Mouse (Mus musculus): ENCODE results near the gene Greb1. TPM values are rescaled to one million over a fixed set of nuclear protein-coding genes. Genes with fewer than 3 reads are reported as not detected.

Gene Greb1
- polyA plus RNA-seq, 1 experiment from 2014 or later: 8.1 TPM

DNA sequence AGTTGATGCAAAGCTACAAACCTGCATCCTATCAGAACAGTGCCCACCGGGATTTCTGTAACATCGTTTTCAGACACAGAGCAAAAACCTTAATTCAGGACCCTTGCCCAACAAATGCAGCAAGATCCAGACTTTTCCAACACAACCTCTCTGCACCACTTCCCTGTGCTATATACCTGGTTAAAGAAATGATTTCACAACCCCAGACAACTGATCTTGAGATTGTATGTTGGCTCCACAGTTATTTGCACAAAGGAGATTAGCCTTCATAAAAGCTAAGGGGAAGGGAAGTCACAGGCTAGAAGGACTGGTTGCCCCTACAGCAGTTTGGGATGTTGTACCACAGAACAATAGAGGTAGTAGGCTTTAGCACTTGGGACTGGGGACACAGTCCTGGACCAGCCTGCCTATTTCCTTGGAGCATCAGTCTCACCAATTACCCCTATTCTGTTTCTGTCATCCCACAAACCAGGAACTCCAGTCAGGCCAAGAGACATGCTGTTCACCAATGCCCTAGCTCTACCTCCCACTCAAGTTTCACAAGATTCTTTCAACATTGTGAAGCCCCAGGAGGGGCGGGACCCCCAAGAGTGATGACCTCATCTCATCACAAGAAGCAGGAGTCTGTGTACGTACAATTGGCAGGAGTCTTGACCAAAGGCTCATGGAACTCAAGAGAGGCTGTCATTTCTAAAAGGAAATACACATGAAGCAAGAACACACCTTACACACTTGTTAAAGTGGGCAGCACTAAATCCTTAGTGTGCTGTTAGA is 36.9 kb downstream of the Greb1 start:
- DNase-seq (ENCODE audit: low spot score): no peak
- H3K4me3 ChIP-seq (ENCODE audit: low read depth, low read length): no peak overlapping the region
- H3K9ac ChIP-seq (ENCODE audit: low read length): no peak overlapping the region
- H3K27me3 ChIP-seq (replicated peaks; ENCODE audit: control insufficient read depth, insufficient read depth, low read length): no peaks in the 10 kb centered on the region
- H3K4me1 ChIP-seq (replicated peaks; ENCODE audit: control insufficient read depth, insufficient read depth, low read length): no peaks in the 10 kb centered on the region
- ATAC-seq (replicated peaks; ENCODE audit: low FRiP score, low TSS enrichment, low read depth): 0 out of 2 replicates have a peak, but pooled peaks have one; percentile 19
- WGBS: 69% methylated on average over 4 of the region's 4 CpGs
- H3K36me3 ChIP-seq (ENCODE audit: control insufficient read depth, insufficient read depth, low read length): no peaks in the 10 kb centered on the region
- no peak overlapping the region for H3K4me2 ChIP-seq (ENCODE audit: low read length)
- no peak overlapping the region for H3K27ac ChIP-seq (ENCODE audit: low read depth)
- H3K9me3 ChIP-seq (ENCODE audit: control insufficient read depth, low read length): no peaks in the 10 kb centered on the region

- H3K4me3 ChIP-seq (ENCODE audit: low read depth, low read length): no peak overlapping the region
- no peaks in the 10 kb centered on the region for H3K4me1 ChIP-seq (replicated peaks; ENCODE audit: control insufficient read depth, insufficient read depth, low read length)
- no peak overlapping the region for H3K27ac ChIP-seq (ENCODE audit: low read depth)
- WGBS: 97% methylated on average over 3 of the region's 3 CpGs
- no peak for DNase-seq (ENCODE audit: low spot score)
- ATAC-seq (replicated peaks; ENCODE audit: low FRiP score, low TSS enrichment, low read depth): no peak
- H3K36me3 ChIP-seq (ENCODE audit: control insufficient read depth, insufficient read depth, low read length): no peaks in the 10 kb centered on the region
- no peak overlapping the region for H3K4me2 ChIP-seq (ENCODE audit: low read length)
- no peaks in the 10 kb centered on the region for H3K27me3 ChIP-seq (replicated peaks; ENCODE audit: control insufficient read depth, insufficient read depth, low read length)
- no peak overlapping the region for H3K9ac ChIP-seq (ENCODE audit: low read length)
- H3K9me3 ChIP-seq (ENCODE audit: control insufficient read depth, low read length): no peaks in the 10 kb centered on the region
These were observed 39.2 kb downstream of the Greb1 start for GRCm38 (mm10) chr12:16761461-16761860.

- no peak overlapping the region for H3K4me2 ChIP-seq (ENCODE audit: low read length)
- no peak overlapping the region for H3K9ac ChIP-seq (ENCODE audit: low read length)
- no peaks in the 10 kb centered on the region for H3K36me3 ChIP-seq (ENCODE audit: control insufficient read depth, insufficient read depth, low read length)
- ATAC-seq (replicated peaks; ENCODE audit: low FRiP score, low TSS enrichment, low read depth): no peak
- H3K4me3 ChIP-seq (ENCODE audit: low read depth, low read length): no peak overlapping the region
- H3K27ac ChIP-seq (ENCODE audit: low read depth): no peak overlapping the region
- no peaks in the 10 kb centered on the region for H3K9me3 ChIP-seq (ENCODE audit: control insufficient read depth, low read length)
- WGBS: 67% methylated on average over 4 of the region's 4 CpGs
- no peaks in the 10 kb centered on the region for H3K4me1 ChIP-seq (replicated peaks; ENCODE audit: control insufficient read depth, insufficient read depth, low read length)
- no peak for DNase-seq (ENCODE audit: low spot score)
- H3K27me3 ChIP-seq (replicated peaks; ENCODE audit: control insufficient read depth, insufficient read depth, low read length): no peaks in the 10 kb centered on the region
These were observed 40.4 kb downstream of the Greb1 start for GRCm38 (mm10) chr12:16760246-16760645.

DNA sequence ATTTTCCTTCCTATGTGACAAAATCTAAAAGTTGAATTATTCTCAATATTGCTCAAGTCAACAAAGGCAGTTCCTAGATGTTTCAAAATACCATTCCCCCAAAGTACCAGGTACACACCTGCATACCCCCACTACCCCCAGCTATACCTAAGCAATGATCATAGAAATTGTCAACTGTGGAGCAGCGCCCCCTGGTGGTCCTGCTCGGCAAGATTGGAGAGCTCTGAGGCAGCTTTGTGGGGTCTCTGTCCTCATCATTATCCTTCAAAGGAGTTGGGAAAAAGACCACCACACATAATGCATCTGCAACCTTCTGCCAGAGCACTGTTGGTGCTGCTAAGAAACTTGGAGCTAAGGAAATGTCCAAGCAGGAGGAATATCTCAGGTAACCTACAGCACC is 46.4 kb downstream of the Greb1 start:
- Histone ChIP-seq H3K9me3 (ENCODE audit: control insufficient read depth, low read length) (no peaks in the 10 kb centered on the region), H3K4me2 (ENCODE audit: low read length) (no peak overlapping the region), H3K36me3 (ENCODE audit: control insufficient read depth, insufficient read depth, low read length) (no peaks in the 10 kb centered on the region), H3K9ac (ENCODE audit: low read length) (no peak overlapping the region), H3K4me3 (ENCODE audit: low read depth, low read length) (no peak overlapping the region), H3K4me1 (replicated peaks; ENCODE audit: control insufficient read depth, insufficient read depth, low read length) (peaks cover 5% of the 10 kb centered on the region; the same call in 1 of the 2 replicates), H3K27ac (ENCODE audit: low read depth) (no peak overlapping the region), H3K27me3 (replicated peaks; ENCODE audit: control insufficient read depth, insufficient read depth, low read length) (no peaks in the 10 kb centered on the region)
- no peak for ATAC-seq (replicated peaks; ENCODE audit: low FRiP score, low TSS enrichment, low read depth)
- DNase-seq (ENCODE audit: low spot score): peak; percentile 86
- WGBS: 0% methylated on average over 2 of the region's 2 CpGs

DNA sequence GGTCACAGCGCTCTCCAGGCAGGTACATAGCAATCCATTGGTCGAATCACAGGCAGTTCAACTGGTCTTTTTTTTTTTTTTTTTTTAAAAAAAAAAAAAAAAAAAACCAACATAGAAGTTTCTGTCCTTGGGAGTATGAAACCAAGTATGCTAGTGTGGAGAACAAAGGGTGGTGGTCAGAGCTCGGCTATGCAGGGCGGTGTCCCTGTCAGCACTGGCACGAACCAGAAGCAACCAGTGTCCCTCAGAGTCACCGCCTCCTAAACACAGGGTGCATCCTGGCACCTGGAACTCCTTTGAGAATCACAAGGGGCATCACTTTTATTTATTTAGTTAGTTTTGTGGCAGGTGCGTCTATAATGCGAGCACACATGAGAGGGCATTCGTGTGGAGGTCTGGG is 47.1 kb downstream of the Greb1 start:
- Histone ChIP-seq H3K4me1 (replicated peaks; ENCODE audit: control insufficient read depth, insufficient read depth, low read length) (peaks cover 5% of the 10 kb centered on the region; the same call in 1 of the 2 replicates), H3K4me2 (ENCODE audit: low read length) (no peak overlapping the region), H3K27ac (ENCODE audit: low read depth) (0 out of 2 replicates have a peak overlapping the region, but pooled peaks have one; percentile 74), H3K27me3 (replicated peaks; ENCODE audit: control insufficient read depth, insufficient read depth, low read length) (no peaks in the 10 kb centered on the region), H3K9ac (ENCODE audit: low read length) (no peak overlapping the region), H3K4me3 (ENCODE audit: low read depth, low read length) (no peak overlapping the region), H3K9me3 (ENCODE audit: control insufficient read depth, low read length) (no peaks in the 10 kb centered on the region), H3K36me3 (ENCODE audit: control insufficient read depth, insufficient read depth, low read length) (no peaks in the 10 kb centered on the region)
- 65% methylated on average over 9 of the region's 9 CpGs for WGBS
- ATAC-seq (replicated peaks; ENCODE audit: low FRiP score, low TSS enrichment, low read depth) (peak; percentile 47; the same call in 1 of the 2 replicates), DNase-seq (ENCODE audit: low spot score) (peak; percentile 55)

GRCm38 (mm10) chr12:16753110-16753509 is 47.6 kb downstream of the Greb1 start:
- 20% methylated on average over 8 of the region's 8 CpGs for WGBS
- Histone ChIP-seq H3K9me3 (ENCODE audit: control insufficient read depth, low read length) (no peaks in the 10 kb centered on the region), H3K9ac (ENCODE audit: low read length) (no peak overlapping the region), H3K27ac (ENCODE audit: low read depth) (peak overlapping the region; percentile 74; the same call in 1 of the 2 replicates), H3K27me3 (replicated peaks; ENCODE audit: control insufficient read depth, insufficient read depth, low read length) (no peaks in the 10 kb centered on the region), H3K4me1 (replicated peaks; ENCODE audit: control insufficient read depth, insufficient read depth, low read length) (peaks cover 5% of the 10 kb centered on the region; the same call in 1 of the 2 replicates), H3K4me3 (ENCODE audit: low read depth, low read length) (no peak overlapping the region), H3K36me3 (ENCODE audit: control insufficient read depth, insufficient read depth, low read length) (no peaks in the 10 kb centered on the region), H3K4me2 (ENCODE audit: low read length) (peak overlapping the region; percentile 32)
- peak; percentile 64 for ATAC-seq (replicated peaks; ENCODE audit: low FRiP score, low TSS enrichment, low read depth)
- peak; percentile 72 for DNase-seq (ENCODE audit: low spot score)

DNA sequence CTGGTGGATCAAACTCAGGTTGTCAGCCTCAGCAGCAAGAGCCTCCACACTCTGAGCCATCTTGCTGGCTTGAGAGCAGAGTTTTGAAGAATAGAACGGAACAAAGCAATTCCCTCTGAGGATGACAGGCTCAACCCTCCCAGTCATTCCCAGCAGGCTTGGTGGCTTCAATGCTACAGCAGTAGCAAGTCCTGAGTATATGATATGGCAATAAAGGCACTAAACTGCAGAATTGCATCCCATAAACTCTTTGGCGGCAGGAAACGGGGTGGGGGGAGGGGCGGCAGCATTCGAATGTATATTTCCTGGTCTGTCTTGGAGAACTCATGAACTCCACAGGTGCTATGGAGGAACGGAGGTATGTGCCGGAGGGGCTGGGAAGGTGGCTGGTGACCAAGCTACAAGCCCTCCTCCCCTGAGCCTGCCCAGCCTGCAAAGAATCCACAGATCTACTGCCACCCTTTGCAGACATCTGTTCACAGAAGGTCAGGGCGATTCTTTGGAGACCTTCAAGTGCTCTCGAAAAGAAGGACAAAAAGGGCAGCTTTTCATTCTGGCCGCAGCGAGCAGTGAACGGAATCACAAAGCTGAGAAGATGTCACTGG is 48.3 kb downstream of the Greb1 start:
- Histone ChIP-seq H3K4me1 (replicated peaks; ENCODE audit: control insufficient read depth, insufficient read depth, low read length) (peaks cover 5% of the 10 kb centered on the region; the same call in 1 of the 2 replicates), H3K27ac (ENCODE audit: low read depth) (peak overlapping the region; percentile 74), H3K9ac (ENCODE audit: low read length) (no peak overlapping the region), H3K9me3 (ENCODE audit: control insufficient read depth, low read length) (no peaks in the 10 kb centered on the region), H3K27me3 (replicated peaks; ENCODE audit: control insufficient read depth, insufficient read depth, low read length) (no peaks in the 10 kb centered on the region), H3K36me3 (ENCODE audit: control insufficient read depth, insufficient read depth, low read length) (no peaks in the 10 kb centered on the region), H3K4me3 (ENCODE audit: low read depth, low read length) (no peak overlapping the region), H3K4me2 (ENCODE audit: low read length) (peak overlapping the region; percentile 32)
- DNase-seq (ENCODE audit: low spot score) (peak; percentile 79), ATAC-seq (replicated peaks; ENCODE audit: low FRiP score, low TSS enrichment, low read depth) (peak; percentile 85)
- WGBS: 36% methylated on average over 12 of the region's 12 CpGs

DNA sequence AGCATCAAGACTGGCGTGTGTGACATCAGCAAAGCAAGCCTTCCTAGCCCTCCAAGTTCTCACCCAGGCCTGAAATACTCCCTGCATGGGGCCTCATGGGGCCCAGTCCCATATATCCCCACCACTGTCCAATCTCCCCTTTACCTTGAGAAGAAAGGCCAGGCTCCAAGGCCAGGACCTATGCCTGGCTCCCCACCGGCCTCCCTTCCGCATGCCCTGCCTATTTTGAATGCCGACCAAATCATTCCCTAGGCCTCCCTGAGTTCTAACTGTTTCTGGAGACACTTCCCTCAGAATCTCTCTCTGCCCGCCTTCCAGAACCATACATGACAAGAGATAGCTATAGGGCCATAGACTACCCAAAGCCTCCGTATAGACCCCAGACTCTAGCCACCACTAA is 49.1 kb downstream of the Greb1 start:
- ATAC-seq (replicated peaks; ENCODE audit: low FRiP score, low TSS enrichment, low read depth) (no peak), DNase-seq (ENCODE audit: low spot score) (no peak)
- Histone ChIP-seq H3K27me3 (replicated peaks; ENCODE audit: control insufficient read depth, insufficient read depth, low read length) (no peaks in the 10 kb centered on the region), H3K4me2 (ENCODE audit: low read length) (no peak overlapping the region), H3K4me1 (replicated peaks; ENCODE audit: control insufficient read depth, insufficient read depth, low read length) (peaks cover 5% of the 10 kb centered on the region; the same call in 1 of the 2 replicates), H3K9me3 (ENCODE audit: control insufficient read depth, low read length) (no peaks in the 10 kb centered on the region), H3K4me3 (ENCODE audit: low read depth, low read length) (no peak overlapping the region), H3K27ac (ENCODE audit: low read depth) (no peak overlapping the region), H3K36me3 (ENCODE audit: control insufficient read depth, insufficient read depth, low read length) (no peaks in the 10 kb centered on the region), H3K9ac (ENCODE audit: low read length) (no peak overlapping the region)
- 86% methylated on average over 6 of the region's 6 CpGs for WGBS
